Mouse (Mus musculus) midbrain, embryonic 13.5 days (tissue): Measurements from ENCODE around the gene Ppp6r3. TPM values are rescaled to one million over a fixed set of nuclear protein-coding genes. Genes with fewer than 3 reads are reported as not detected.

Source experiments
- ATAC-seq: fragments of 200-750 bp; cut with Nextera tagmentation; 2 replicates; pipeline ENCODE4 v1.8.0; 2017; ENCODE audit warnings: mild to moderate bottlenecking, moderate TSS enrichment, moderate library complexity
- H3K27ac ChIP-seq: fragments of 300-500 bp; sonication (generic); 2 replicates; pipeline ENCODE4 v1.5.1; 2015; ENCODE audit warnings: inconsistent platforms, mild to moderate bottlenecking, moderate library complexity
- H3K27me3 ChIP-seq: fragments of 300-500 bp; sonication (generic); 2 replicates; pipeline ENCODE4 v1.6.1; 2015; ENCODE audit warnings: mild to moderate bottlenecking, inconsistent platforms
- H3K36me3 ChIP-seq: fragments of 300-500 bp; sonication (generic); 2 replicates; pipeline ENCODE4 v1.6.1; 2015; ENCODE audit warnings: mild to moderate bottlenecking, inconsistent platforms
- H3K4me1 ChIP-seq: fragments of 300-500 bp; sonication (generic); replicated peaks from 2 replicates; pipeline ENCODE4 v1.6.1; 2015; ENCODE audit warnings: inconsistent platforms
- H3K4me2 ChIP-seq: fragments of 300-500 bp; sonication (generic); replicated peaks from 2 replicates; pipeline ENCODE4 v1.6.1; 2015; ENCODE audit warnings: moderate library complexity, mild to moderate bottlenecking, inconsistent platforms
- H3K4me3 ChIP-seq: fragments of 300-500 bp; sonication (generic); replicated peaks from 2 replicates; pipeline ENCODE4 v1.5.1; 2015; ENCODE audit warnings: mild to moderate bottlenecking, inconsistent platforms
- H3K9ac ChIP-seq: fragments of 300-500 bp; sonication (generic); replicated peaks from 2 replicates; pipeline ENCODE4 v1.6.1; 2015; ENCODE audit warnings: mild to moderate bottlenecking, inconsistent platforms
- H3K9me3 ChIP-seq: fragments of 300-500 bp; sonication (generic); 2 replicates; pipeline ENCODE4 v1.6.1; 2016; ENCODE audit warnings: mild to moderate bottlenecking, inconsistent platforms
- WGBS: fragments of 180-500 bp; shearing (Covaris S2); methylation state at CpG from one replicate; pipeline ENCODE4 v1.1.7; 2015; 5-methylcytosine and 5-hydroxymethylcytosine counted together
- polyA plus RNA-seq: library from polyadenylated mRNA; unstranded; fragments of >200 nt; fragmentation: Nextera tagmentation; extraction: Ambion mirVana; gene quantifications from 2 replicates; pipeline ENCODE4 v1.2.1, GENCODE M21; 2015

Ppp6r3 gene
- polyA plus RNA-seq, 1 experiment from 2014 or later: 71.9 TPM

DNA sequence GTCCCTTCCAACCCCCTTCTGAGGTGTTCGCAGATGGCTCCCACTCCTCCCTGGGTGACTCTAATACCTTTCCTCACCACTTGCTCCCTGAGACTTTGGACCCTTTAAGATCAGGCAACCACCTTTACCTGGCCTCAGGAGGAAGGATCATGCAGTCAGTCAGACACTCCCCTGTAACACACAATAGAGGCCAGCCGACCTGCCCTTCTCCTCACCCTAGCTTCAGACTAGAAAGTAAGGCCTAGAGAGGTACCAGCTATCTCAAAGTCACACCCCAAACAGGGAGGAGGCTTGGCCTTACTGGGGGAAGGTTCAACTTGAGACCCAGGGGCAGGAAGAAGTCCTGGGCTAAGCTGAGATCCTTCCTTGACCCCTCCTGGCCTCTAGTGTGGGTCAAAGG is 151.3 kb downstream of the Ppp6r3 start:
- peaks cover 3% of the 10 kb centered on the region; the same call in 1 of the 2 replicates for H3K4me1 ChIP-seq
- no peaks in the 10 kb centered on the region for H3K9me3 ChIP-seq
- WGBS: 88% methylated on average over 2 of the region's 2 CpGs
- H3K4me3 ChIP-seq: no peak overlapping the region
- no peak overlapping the region for H3K9ac ChIP-seq
- no peaks in the 10 kb centered on the region for H3K27me3 ChIP-seq
- ATAC-seq: no peak
- no peaks in the 10 kb centered on the region for H3K36me3 ChIP-seq
- no peak overlapping the region for H3K27ac ChIP-seq
- no peak overlapping the region for H3K4me2 ChIP-seq

DNA sequence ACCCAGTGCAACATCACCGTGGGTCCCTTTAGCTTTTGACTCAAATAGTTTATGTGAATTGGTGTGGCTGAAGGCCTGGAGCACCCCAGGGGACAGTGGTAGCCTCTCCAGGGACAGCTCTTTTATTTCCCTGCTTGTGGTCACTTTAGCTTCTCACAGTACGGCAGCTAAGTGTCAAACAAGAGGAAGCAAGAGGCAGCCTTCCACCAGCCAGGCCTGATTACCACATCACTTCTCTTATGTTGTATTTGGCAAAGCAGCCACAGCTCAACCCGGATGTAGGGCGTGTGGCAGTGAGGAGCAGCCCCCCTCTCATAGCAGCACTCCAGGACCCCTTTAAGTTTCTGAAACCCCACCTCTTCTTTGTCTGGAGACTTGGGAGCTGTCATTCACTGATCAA is 152.6 kb downstream of the Ppp6r3 start:
- no peaks in the 10 kb centered on the region for H3K9me3 ChIP-seq
- H3K27ac ChIP-seq: no peak overlapping the region
- WGBS: 64% methylated on average over 4 of the region's 4 CpGs
- ATAC-seq: no peak
- H3K36me3 ChIP-seq: no peaks in the 10 kb centered on the region
- no peaks in the 10 kb centered on the region for H3K4me1 ChIP-seq
- no peak overlapping the region for H3K4me3 ChIP-seq
- no peak overlapping the region for H3K4me2 ChIP-seq
- no peak overlapping the region for H3K9ac ChIP-seq
- H3K27me3 ChIP-seq: no peaks in the 10 kb centered on the region

- Histone ChIP-seq H3K27me3 (no peaks in the 10 kb centered on the region), H3K9ac (no peak overlapping the region), H3K4me2 (no peak overlapping the region), H3K9me3 (no peaks in the 10 kb centered on the region), H3K27ac (no peak overlapping the region), H3K36me3 (no peaks in the 10 kb centered on the region), H3K4me1 (no peaks in the 10 kb centered on the region), H3K4me3 (no peak overlapping the region)
- ATAC-seq: no peak
- 34% methylated on average over 6 of the region's 6 CpGs for WGBS
Observed at GRCm38 (mm10) chr19:3422488-3422887, 153.1 kb downstream of the Ppp6r3 start.

DNA sequence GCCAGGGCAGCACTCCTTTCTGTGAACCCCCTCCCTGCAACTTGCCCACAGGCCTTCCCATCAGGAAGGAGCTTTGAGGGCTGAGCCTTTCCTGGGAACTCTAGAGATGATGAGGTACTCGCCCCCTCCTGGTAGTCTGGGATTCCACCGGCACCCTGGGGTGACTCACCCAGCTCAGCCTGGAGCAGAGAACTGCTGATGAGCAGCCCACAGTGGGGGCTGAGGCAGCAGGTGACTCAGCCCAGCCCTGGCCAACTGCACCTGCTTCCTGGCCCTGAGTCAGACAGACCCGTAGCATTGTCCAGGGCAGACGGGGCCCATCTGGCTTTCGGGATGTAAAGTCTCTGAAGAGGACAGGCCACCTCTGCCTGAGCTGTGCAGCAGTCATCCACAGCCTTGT is 156.3 kb downstream of the Ppp6r3 start:
- H3K4me2 ChIP-seq: no peak overlapping the region

GRCm38 (mm10) chr19:3414268-3414733 is 161.2 kb downstream of the Ppp6r3 start, which contains the start of gene Gal:
Gene Gal, minus strand, starts transcription at chr19:3414544.
- peaks cover 13% of the 10 kb centered on the region for H3K4me1 ChIP-seq
- H3K9me3 ChIP-seq: no peaks in the 10 kb centered on the region
- H3K36me3 ChIP-seq: no peaks in the 10 kb centered on the region
- whole genome bisulfite sequencing: 6% methylated on average over 37 of the region's 37 CpGs
- H3K9ac ChIP-seq: peak within 1 kb of the TSS; percentile 58; the same call in 1 of the 2 replicates
- H3K4me2 ChIP-seq: peak within 1 kb of the TSS; percentile 62
- H3K4me3 ChIP-seq: peak within 1 kb of the TSS; percentile 37
- H3K27ac ChIP-seq: no peak within 1 kb of the TSS
- ATAC-seq: peak; percentile 65
- peaks cover 36% of the 10 kb centered on the region for H3K27me3 ChIP-seq

More for the DNA sequence above, 156.3 kb downstream of the Ppp6r3 start:
- WGBS: 48% methylated on average over 5 of the region's 5 CpGs
- 0 out of 2 replicates have a peak, but pooled peaks have one; percentile 8 for ATAC-seq
- Histone ChIP-seq H3K36me3 (no peaks in the 10 kb centered on the region), H3K4me1 (peaks cover 4% of the 10 kb centered on the region), H3K9ac (no peak overlapping the region), H3K27ac (no peak overlapping the region), H3K27me3 (peaks cover 20% of the 10 kb centered on the region), H3K9me3 (no peaks in the 10 kb centered on the region), H3K4me3 (no peak overlapping the region)

DNA sequence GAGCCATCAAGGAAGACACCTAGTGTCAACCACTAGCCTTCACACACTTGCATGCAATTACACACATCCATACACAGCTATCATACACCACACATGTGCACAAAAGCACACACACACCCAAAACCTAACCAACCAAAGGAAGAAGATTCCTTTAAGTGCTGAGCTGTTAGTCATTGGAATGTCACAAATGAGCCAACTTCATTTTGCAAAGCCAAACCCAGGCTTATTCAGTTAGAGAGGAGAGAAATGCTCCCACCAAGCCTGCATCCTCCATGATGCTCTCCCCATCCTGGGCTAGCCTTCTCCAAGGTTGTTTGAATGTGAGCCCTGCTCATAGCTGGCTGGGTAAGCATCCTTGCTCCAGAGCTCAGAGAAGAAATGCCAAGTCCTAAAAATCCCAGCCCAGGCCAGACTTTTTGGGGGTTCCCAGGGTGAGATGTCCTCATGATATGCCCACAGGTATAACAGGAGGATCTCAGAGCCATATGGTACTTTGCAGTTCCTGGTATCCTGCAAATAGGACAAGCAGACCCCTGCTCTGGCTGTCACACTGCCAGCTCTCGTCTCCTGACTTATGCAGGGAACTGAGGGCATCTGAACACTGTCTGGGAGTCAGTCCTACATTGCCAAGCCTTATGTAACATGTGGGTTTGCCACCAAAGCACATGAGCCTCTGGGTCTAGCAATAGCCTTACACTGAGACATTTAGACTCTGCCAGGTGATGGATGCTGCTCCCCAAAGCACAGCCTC is 169.8 kb downstream of the Ppp6r3 start:
- H3K4me3 ChIP-seq: no peak overlapping the region
- no peaks in the 10 kb centered on the region for H3K36me3 ChIP-seq
- ATAC-seq: no peak
- WGBS: 57% methylated on average over 1 of the region's 1 CpGs
- H3K4me2 ChIP-seq: no peak overlapping the region
- H3K27me3 ChIP-seq: no peaks in the 10 kb centered on the region
- H3K9ac ChIP-seq: no peak overlapping the region
- no peaks in the 10 kb centered on the region for H3K9me3 ChIP-seq
- no peak overlapping the region for H3K27ac ChIP-seq
- no peaks in the 10 kb centered on the region for H3K4me1 ChIP-seq

Other genes starting within 250 kb of the Ppp6r3 start
- 0.35 and 0.37 TPM in 2 replicates for gene Tesmin, start 186.9 kb downstream of the Ppp6r3 start, polyA plus RNA-seq
- gene Gal, start 161.2 kb downstream of the Ppp6r3 start, polyA plus RNA-seq: 4.0 and 4.7 TPM in 2 replicates
- 1.5 and 1.7 TPM in 2 replicates for gene Lrp5, start 110.8 kb upstream of the Ppp6r3 start, polyA plus RNA-seq
- 27.9 and 30.1 TPM in 2 replicates for gene 1810055G02Rik, start 132.5 kb upstream of the Ppp6r3 start, polyA plus RNA-seq
- gene Kmt5b, start 191.7 kb upstream of the Ppp6r3 start, polyA plus RNA-seq: 56.7 and 61.6 TPM in 2 replicates